Mouse (Mus musculus) heart, adult 2 months (tissue): Measurements from ENCODE around the gene Sh3bgrl3. TPM values are rescaled to one million over a fixed set of nuclear protein-coding genes. Genes with fewer than 3 reads are reported as not detected.
A peak's percentile ranks its signal among the peaks of the same experiment; 100 is the strongest.

Source experiments
- DNase-seq, 2 experiments: peaks; one replicate each; pipeline ENCODE4 v3.0.0; 2021
- H3K27ac ChIP-seq: fragments of 200-600 bp; 2 replicates; pipeline ENCODE4 v1.8.1; 2022
- H3K27me3 ChIP-seq: fragments of 200-500 bp; 2 replicates; pipeline ENCODE4 v1.6.1; 2012; ENCODE audit warnings: mild to moderate bottlenecking, low read length, inconsistent platforms, mixed read lengths; ENCODE audit not compliant: control insufficient read depth, insufficient read depth
- H3K36me3 ChIP-seq: fragments of 200-500 bp; 2 replicates; pipeline ENCODE4 v1.6.1; 2012; ENCODE audit warnings: low read length, inconsistent platforms; ENCODE audit not compliant: control insufficient read depth, insufficient read depth
- H3K4me1 ChIP-seq: fragments of 200-500 bp; 2 replicates; pipeline ENCODE4 v1.6.1; 2011; ENCODE audit warnings: low read length; ENCODE audit not compliant: control insufficient read depth, insufficient read depth
- H3K4me3 ChIP-seq: fragments of 200-600 bp; 2 replicates; pipeline ENCODE4 v1.8.1; 2022
- H3K79me2 ChIP-seq: fragments of 200-500 bp; replicated peaks from 2 replicates; pipeline ENCODE4 v1.6.1; 2012; ENCODE audit warnings: mild to moderate bottlenecking, inconsistent platforms, low read length, moderate library complexity, mixed read lengths; ENCODE audit not compliant: control insufficient read depth, insufficient read depth
- H3K9ac ChIP-seq: fragments of 200-500 bp; 2 replicates; pipeline ENCODE4 v1.6.1; 2012; ENCODE audit warnings: low read depth, mild to moderate bottlenecking, control low read depth, inconsistent platforms, low read length, mixed read lengths
- CTCF ChIP-seq: fragments of 200-600 bp; IDR thresholded peaks from 2 replicates; pipeline ENCODE4 v1.8.1; 2022; ENCODE audit warnings: antibody characterized with exemption, mild to moderate bottlenecking, moderate library complexity
- EP300 ChIP-seq: fragments of 200-500 bp; IDR thresholded peaks from 2 replicates; pipeline ENCODE4 v1.6.1; 2011; ENCODE audit warnings: low read depth, low read length, control low read depth; ENCODE audit not compliant: insufficient read depth
- POLR2A ChIP-seq: fragments of 200-500 bp; IDR thresholded peaks from 2 replicates; pipeline ENCODE4 v1.6.1; 2011; ENCODE audit warnings: mild to moderate bottlenecking, low read depth, low read length, control low read depth; ENCODE audit not compliant: insufficient read depth
- WGBS: fragments of 180-500 bp; shearing (Covaris S2); methylation state at CpG from one replicate; pipeline ENCODE4 v1.1.7; 2018; 5-methylcytosine and 5-hydroxymethylcytosine counted together
- intact Hi-C: fragments of 180-260 bp; cut with DNase I; formaldehyde crosslinking; loops from one replicate; pipeline ENCODE4 v1.15.1; 2025
- polyA plus RNA-seq: library from polyadenylated mRNA; depleted of rRNA; stranded (reverse); fragments of >200 nt; gene quantifications from 2 replicates; pipeline ENCODE4 v1.2.3, GENCODE M21; 2012
- total RNA-seq, 2 experiments: library from RNA; stranded (reverse); gene quantifications; 2 replicates each; pipeline ENCODE4 v1.2.3; 2021

Gene Sh3bgrl3
- total and polyA plus RNA-seq, 3 experiments = 34.3 to 139 (median 45.7) TPM

GRCm38 (mm10) chr4:134089029-134089428 lies 39.6 kb downstream of the Sh3bgrl3 start:
- DNase-seq = no peak
- H3K9ac ChIP-seq = no peak overlapping the region
- WGBS = 78% methylated on average over 9 of the region's 9 CpGs
- H3K79me2 ChIP-seq = no peaks in the 10 kb centered on the region
- intact Hi-C loops = no loop called here
- no peak overlapping the region for H3K27ac ChIP-seq
- no peaks in the 10 kb centered on the region for H3K27me3 ChIP-seq
- H3K36me3 ChIP-seq = no peaks in the 10 kb centered on the region
- TF ChIP-seq CTCF (no peak), EP300 (no peak)
- H3K4me1 ChIP-seq = no peaks in the 10 kb centered on the region
- no peak overlapping the region for H3K4me3 ChIP-seq

DNA sequence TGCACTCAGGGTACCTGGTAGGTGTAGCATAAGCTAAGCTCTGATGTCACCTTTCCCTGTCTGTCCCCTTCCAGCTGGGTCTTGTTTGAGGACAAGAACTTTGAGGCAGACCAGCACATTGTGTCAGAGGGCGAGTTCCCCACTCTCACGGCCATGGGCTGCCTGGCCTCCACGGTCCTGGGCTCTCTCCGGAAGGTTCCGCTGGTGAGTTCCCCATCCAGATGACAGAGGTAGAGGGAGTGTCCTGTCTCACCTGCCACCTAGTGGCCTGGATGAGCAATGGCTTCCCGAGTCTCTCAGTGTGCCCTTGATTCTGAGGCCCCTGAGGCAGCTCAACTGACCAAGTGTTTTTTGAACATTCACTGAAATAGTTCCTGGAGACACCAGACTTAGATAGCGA lies 41.2 kb downstream of the Sh3bgrl3 start:
- intact Hi-C loops = no loop called here
- Histone ChIP-seq H3K79me2 (no peaks in the 10 kb centered on the region), H3K4me3 (no peak overlapping the region), H3K9ac (no peak overlapping the region), H3K27me3 (0 out of 2 replicates have a peak, but pooled peaks cover 1% of the 10 kb centered on the region), H3K4me1 (no peaks in the 10 kb centered on the region), H3K36me3 (no peaks in the 10 kb centered on the region), H3K27ac (no peak overlapping the region)
- 26% methylated on average over 7 of the region's 7 CpGs for WGBS
- peak in 1 of 2 experiments; percentile 24 for DNase-seq
- peak; percentile 73 for TF ChIP-seq CTCF
- no peak for TF ChIP-seq EP300

GRCm38 (mm10) chr4:134084999-134085398 lies 43.6 kb downstream of the Sh3bgrl3 start:
- no peaks in the 10 kb centered on the region for H3K36me3 ChIP-seq
- TF ChIP-seq POLR2A (no peak), EP300 (no peak), CTCF (no peak)
- H3K27ac ChIP-seq = no peak overlapping the region
- WGBS = 90% methylated on average over 4 of the region's 4 CpGs
- H3K4me3 ChIP-seq = no peak overlapping the region
- no peaks in the 10 kb centered on the region for H3K4me1 ChIP-seq
- intact Hi-C loops = loop anchor here (5.0 kb wide), 1 partner anchor 48 kb away; no protein-coding TSS in a partner anchor
- no peaks in the 10 kb centered on the region for H3K79me2 ChIP-seq
- no peak for DNase-seq
- H3K9ac ChIP-seq = no peak overlapping the region
- 0 out of 2 replicates have a peak, but pooled peaks cover 3% of the 10 kb centered on the region for H3K27me3 ChIP-seq

DNA sequence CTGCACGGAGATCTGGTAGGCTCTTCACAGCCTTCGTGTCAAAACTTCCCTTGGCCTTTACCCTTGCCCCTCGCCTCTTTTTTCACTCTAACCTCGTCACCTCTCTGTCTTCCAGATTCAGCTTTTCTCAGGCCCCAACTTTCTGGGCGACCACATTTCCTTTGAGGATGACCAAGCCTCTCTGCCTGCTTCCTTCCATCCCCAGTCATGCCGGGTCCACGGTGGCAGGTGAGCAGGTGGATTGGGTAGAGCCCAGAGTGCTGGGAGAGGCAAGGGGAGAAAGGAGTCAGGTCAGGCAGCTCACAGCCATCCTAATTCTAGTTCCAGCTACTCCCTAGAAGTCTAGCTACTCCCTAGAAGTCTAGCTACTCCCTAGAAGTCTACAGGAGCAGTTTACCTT lies 46.1 kb downstream of the Sh3bgrl3 start:
- 0 out of 2 replicates have a peak, but pooled peaks cover 3% of the 10 kb centered on the region for H3K27me3 ChIP-seq
- H3K4me3 ChIP-seq = no peak overlapping the region; the same call in 1 of the 2 replicates
- no peak overlapping the region for H3K9ac ChIP-seq
- 23% methylated on average over 7 of the region's 7 CpGs for WGBS
- H3K27ac ChIP-seq = no peak overlapping the region
- TF ChIP-seq CTCF (no peak), EP300 (no peak), POLR2A (no peak)
- H3K79me2 ChIP-seq = no peaks in the 10 kb centered on the region
- intact Hi-C loops = loop anchor here (5.0 kb wide), 1 partner anchor 45 kb away; no protein-coding TSS in a partner anchor
- no peaks in the 10 kb centered on the region for H3K4me1 ChIP-seq
- H3K36me3 ChIP-seq = no peaks in the 10 kb centered on the region
- no peak for DNase-seq

- intact Hi-C loops = loop anchor here (5.0 kb wide), 1 partner anchor 45 kb away; no protein-coding TSS in a partner anchor
- no peak for TF ChIP-seq EP300
- no peak for TF ChIP-seq POLR2A
- TF ChIP-seq CTCF = no peak
- H3K79me2 ChIP-seq = no peaks in the 10 kb centered on the region
- no peaks in the 10 kb centered on the region for H3K4me1 ChIP-seq
- no peak overlapping the region for H3K9ac ChIP-seq
- no peaks in the 10 kb centered on the region for H3K36me3 ChIP-seq
- H3K4me3 ChIP-seq = peak overlapping the region; percentile 16; the same call in 1 of the 2 replicates
- WGBS = 1% methylated on average over 41 of the region's 41 CpGs
- H3K27ac ChIP-seq = no peak overlapping the region
- H3K27me3 ChIP-seq = 0 out of 2 replicates have a peak, but pooled peaks cover 3% of the 10 kb centered on the region
- DNase-seq = peak; percentile 42 to 70
These were observed 46.7 kb downstream of the Sh3bgrl3 start for GRCm38 (mm10) chr4:134081730-134082386.

DNA sequence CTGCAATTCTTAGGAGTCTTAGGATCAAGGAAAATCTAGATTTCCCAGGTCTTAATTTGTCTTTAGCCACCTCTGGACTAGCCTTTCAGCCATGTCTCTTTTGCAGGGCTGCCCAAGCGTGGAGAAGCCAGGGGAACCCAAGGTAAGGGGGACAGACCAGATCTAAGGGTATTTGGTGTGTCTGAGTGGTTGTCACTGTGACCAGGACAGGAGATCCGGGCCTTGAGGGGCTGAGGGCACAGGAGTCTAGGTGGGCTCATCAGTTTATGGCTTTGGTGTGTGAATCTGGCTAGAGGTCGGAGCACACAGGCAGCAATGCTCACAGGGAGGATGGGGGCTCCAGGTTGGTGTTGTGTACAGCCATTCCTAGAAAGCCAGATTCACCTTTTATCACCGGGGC lies 47.9 kb downstream of the Sh3bgrl3 start:
- Histone ChIP-seq H3K79me2 (no peaks in the 10 kb centered on the region), H3K4me3 (no peak overlapping the region), H3K9ac (no peak overlapping the region), H3K27me3 (0 out of 2 replicates have a peak, but pooled peaks cover 3% of the 10 kb centered on the region), H3K4me1 (no peaks in the 10 kb centered on the region), H3K36me3 (no peaks in the 10 kb centered on the region), H3K27ac (no peak overlapping the region)
- TF ChIP-seq EP300 (no peak), CTCF (no peak), POLR2A (no peak)
- 89% methylated on average over 4 of the region's 4 CpGs for WGBS
- intact Hi-C loops = loop anchor here (5.0 kb wide), 1 partner anchor 43 kb away; no protein-coding TSS in a partner anchor
- DNase-seq = no peak
